Mouse (Mus musculus) embryonic facial prominence, embryonic 11.5 days (tissue): ENCODE results near the gene 5730596B20Rik. TPM values are rescaled to one million over a fixed set of nuclear protein-coding genes. Genes with fewer than 3 reads are reported as not detected.

Source experiments
- ATAC-seq: fragments of 200-750 bp; cut with Nextera tagmentation; replicated peaks from 2 replicates; pipeline ENCODE4 v1.8.0; 2017; ENCODE audit warnings: low read depth; ENCODE audit not compliant: insufficient number of reproducible peaks, low FRiP score, low TSS enrichment
- DNase-seq: peaks from one replicate; pipeline ENCODE4 v3.0.0-alpha.2; 2015; ENCODE audit warnings: low spot score
- H3K27ac ChIP-seq: fragments of 300-500 bp; sonication (generic); replicated peaks from 2 replicates; pipeline ENCODE4 v1.5.1; 2014; ENCODE audit warnings: mild to moderate bottlenecking, low read depth, low read length, control low read depth
- H3K27me3 ChIP-seq: fragments of 300-500 bp; sonication (generic); 2 replicates; pipeline ENCODE4 v1.6.1; 2014; ENCODE audit warnings: mild to moderate bottlenecking, low read length, moderate library complexity, mixed read lengths; ENCODE audit not compliant: control insufficient read depth, insufficient read depth
- H3K36me3 ChIP-seq: fragments of 300-500 bp; sonication (generic); replicated peaks from 2 replicates; pipeline ENCODE4 v1.6.1; 2014; ENCODE audit warnings: low read depth, mild to moderate bottlenecking, low read length, moderate library complexity, mixed read lengths; ENCODE audit not compliant: control insufficient read depth, insufficient read depth
- H3K4me1 ChIP-seq: fragments of 300-500 bp; sonication (generic); 2 replicates; pipeline ENCODE4 v1.6.1; 2014; ENCODE audit warnings: low read length, mixed read lengths; ENCODE audit not compliant: control insufficient read depth, insufficient read depth
- H3K4me2 ChIP-seq: fragments of 300-500 bp; sonication (generic); 2 replicates; pipeline ENCODE4 v1.6.1; 2014; ENCODE audit warnings: low read depth, mild to moderate bottlenecking, control low read depth, low read length, moderate library complexity
- H3K4me3 ChIP-seq: fragments of 300-500 bp; sonication (generic); 2 replicates; pipeline ENCODE4 v1.5.1; 2014; ENCODE audit warnings: low read depth, low read length, control low read depth
- H3K9ac ChIP-seq: fragments of 300-500 bp; sonication (generic); replicated peaks from 2 replicates; pipeline ENCODE4 v1.6.1; 2014; ENCODE audit warnings: mild to moderate bottlenecking, control low read depth, low read length
- H3K9me3 ChIP-seq: fragments of 300-500 bp; sonication (generic); replicated peaks from 2 replicates; pipeline ENCODE4 v1.6.1; 2016; ENCODE audit warnings: mild to moderate bottlenecking, low read length, inconsistent platforms, mixed read lengths; ENCODE audit not compliant: control insufficient read depth
- WGBS: fragments of 180-500 bp; shearing (Covaris S2); extraction: QIAGEN DNeasy Blood & Tissue Kit; methylation state at CpG from one replicate; pipeline ENCODE4 v1.1.7; 2014; 5-methylcytosine and 5-hydroxymethylcytosine counted together
- polyA plus RNA-seq: library from polyadenylated mRNA; unstranded; fragments of >200 nt; fragmentation: Nextera tagmentation; extraction: Ambion mirVana; gene quantifications from 2 replicates; pipeline ENCODE4 v1.2.1, GENCODE M21; 2014

Gene 5730596B20Rik
- polyA plus RNA-seq, 1 experiment from 2014 or later = 0.13 TPM

- ATAC-seq (no peak), DNase-seq (peak; percentile 24)
- H3K9ac ChIP-seq = no peak overlapping the region
- no peak overlapping the region for H3K4me2 ChIP-seq
- H3K4me3 ChIP-seq = no peak overlapping the region
- peaks cover 76% of the 10 kb centered on the region for H3K27me3 ChIP-seq
- H3K9me3 ChIP-seq = no peaks in the 10 kb centered on the region
- H3K27ac ChIP-seq = no peak overlapping the region
- H3K36me3 ChIP-seq = no peaks in the 10 kb centered on the region
- 0 out of 2 replicates have a peak, but pooled peaks cover 3% of the 10 kb centered on the region for H3K4me1 ChIP-seq
- WGBS = under 1% methylated on average over 6 of the region's 6 CpGs
These were observed 24.0 kb upstream of the 5730596B20Rik start for GRCm38 (mm10) chr6:52153270-52153669.

GRCm38 (mm10) chr6:52154044-52154443, 23.3 kb upstream of the 5730596B20Rik start:
- no peak overlapping the region for H3K27ac ChIP-seq
- WGBS = 6% methylated on average over 5 of the region's 5 CpGs

GRCm38 (mm10) chr6:52155471-52155870, 21.8 kb upstream of the 5730596B20Rik start:
- 38% methylated on average over 3 of the region's 3 CpGs for WGBS
- DNase-seq (no peak), ATAC-seq (no peak)
- H3K4me3 ChIP-seq = no peak overlapping the region
- no peak overlapping the region for H3K9ac ChIP-seq
- no peak overlapping the region for H3K27ac ChIP-seq
- H3K27me3 ChIP-seq = peaks cover 85% of the 10 kb centered on the region
- H3K9me3 ChIP-seq = no peaks in the 10 kb centered on the region
- no peaks in the 10 kb centered on the region for H3K36me3 ChIP-seq
- H3K4me2 ChIP-seq = no peak overlapping the region
- H3K4me1 ChIP-seq = peaks cover 2% of the 10 kb centered on the region; the same call in 1 of the 2 replicates

More at GRCm38 (mm10) chr6:52154044-52154443, 23.3 kb upstream of the 5730596B20Rik start:
- Histone ChIP-seq H3K9ac (no peak overlapping the region), H3K27me3 (peaks cover 83% of the 10 kb centered on the region), H3K36me3 (no peaks in the 10 kb centered on the region), H3K4me2 (no peak overlapping the region), H3K4me3 (no peak overlapping the region), H3K4me1 (peaks cover 3% of the 10 kb centered on the region; the same call in 1 of the 2 replicates), H3K9me3 (no peaks in the 10 kb centered on the region)
- no peak for DNase-seq
- ATAC-seq = no peak

- Histone ChIP-seq H3K4me3 (no peak overlapping the region), H3K36me3 (no peaks in the 10 kb centered on the region), H3K27me3 (peaks cover 84% of the 10 kb centered on the region), H3K9me3 (no peaks in the 10 kb centered on the region), H3K9ac (no peak overlapping the region), H3K27ac (no peak overlapping the region), H3K4me2 (no peak overlapping the region), H3K4me1 (no peaks in the 10 kb centered on the region; the same call in 1 of the 2 replicates)
- ATAC-seq (no peak), DNase-seq (no peak)
- WGBS = 1% methylated on average over 20 of the region's 20 CpGs
These were observed 20.6 kb upstream of the 5730596B20Rik start for GRCm38 (mm10) chr6:52156551-52157200.

- peaks cover 75% of the 10 kb centered on the region for H3K27me3 ChIP-seq
- 2% methylated on average over 32 of the region's 32 CpGs for WGBS
- H3K36me3 ChIP-seq = no peaks in the 10 kb centered on the region
- no peaks in the 10 kb centered on the region; the same call in 1 of the 2 replicates for H3K4me1 ChIP-seq
- no peaks in the 10 kb centered on the region for H3K9me3 ChIP-seq
- no peak overlapping the region for H3K9ac ChIP-seq
- H3K4me2 ChIP-seq = no peak overlapping the region; the same call in none of the 2 replicates
- DNase-seq (peak; percentile 2), ATAC-seq (no peak; the same call in 1 of the 2 replicates)
- H3K27ac ChIP-seq = no peak overlapping the region
- H3K4me3 ChIP-seq = no peak overlapping the region
These were observed 19.6 kb upstream of the 5730596B20Rik start for GRCm38 (mm10) chr6:52157466-52158275.

GRCm38 (mm10) chr6:52158276-52159051, 18.8 kb upstream of the 5730596B20Rik start, which contains the start of gene Hoxa1:
TSS of gene Hoxa1 (minus strand) at chr6:52158317.
- peaks cover 77% of the 10 kb centered on the region for H3K27me3 ChIP-seq
- no peaks in the 10 kb centered on the region for H3K36me3 ChIP-seq
- ATAC-seq (peak; percentile 73), DNase-seq (peak; percentile 83)
- under 1% methylated on average over 55 of the region's 55 CpGs for WGBS
- peak within 1 kb of the TSS; percentile 58 for H3K4me3 ChIP-seq
- no peaks in the 10 kb centered on the region for H3K9me3 ChIP-seq
- peak within 1 kb of the TSS; percentile 99 for H3K4me2 ChIP-seq
- H3K27ac ChIP-seq = no peak within 1 kb of the TSS
- peak within 1 kb of the TSS; percentile 50 for H3K9ac ChIP-seq
- H3K4me1 ChIP-seq = no peaks in the 10 kb centered on the region; the same call in 1 of the 2 replicates

GRCm38 (mm10) chr6:52159164-52159761, 18.0 kb upstream of the 5730596B20Rik start:
- no peak overlapping the region for H3K27ac ChIP-seq
- no peak overlapping the region for H3K9ac ChIP-seq
- H3K4me1 ChIP-seq = no peaks in the 10 kb centered on the region; the same call in 1 of the 2 replicates
- H3K4me2 ChIP-seq = peak overlapping the region; percentile 99
- peak overlapping the region; percentile 58 for H3K4me3 ChIP-seq
- DNase-seq = no peak
- 4% methylated on average over 12 of the region's 12 CpGs for WGBS
- peaks cover 79% of the 10 kb centered on the region for H3K27me3 ChIP-seq
- peak; percentile 18; the same call in 1 of the 2 replicates for ATAC-seq
- H3K9me3 ChIP-seq = no peaks in the 10 kb centered on the region
- H3K36me3 ChIP-seq = no peaks in the 10 kb centered on the region
